Mouse (Mus musculus): Measurements from ENCODE around the gene Otos.

The Otos gene

DNA sequence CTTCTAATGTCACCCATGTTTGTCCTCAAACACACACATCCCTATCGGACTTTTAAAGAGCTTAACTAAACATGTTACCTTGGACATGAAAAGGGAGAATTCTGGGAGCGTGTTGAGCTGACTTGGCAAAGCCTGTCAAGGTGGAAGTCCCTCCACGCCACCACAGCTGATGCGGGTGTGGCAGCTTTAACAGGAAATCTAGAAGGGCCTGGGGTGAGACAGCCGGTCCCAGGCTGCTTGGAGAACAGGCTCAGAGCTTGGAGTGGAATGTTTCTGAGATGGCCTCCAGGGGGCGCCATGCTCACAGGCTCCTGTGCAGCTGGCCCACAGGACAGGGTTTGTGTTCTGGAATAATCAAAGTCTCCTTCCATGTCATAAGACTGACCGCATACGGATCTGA, at the start of gene Otos:
TSS of gene Otos (minus strand) at position 169 of the 400 bp plus-strand sequence.
- in situ Hi-C loops (cut with MseI, MboI), result no loop called here

DNA sequence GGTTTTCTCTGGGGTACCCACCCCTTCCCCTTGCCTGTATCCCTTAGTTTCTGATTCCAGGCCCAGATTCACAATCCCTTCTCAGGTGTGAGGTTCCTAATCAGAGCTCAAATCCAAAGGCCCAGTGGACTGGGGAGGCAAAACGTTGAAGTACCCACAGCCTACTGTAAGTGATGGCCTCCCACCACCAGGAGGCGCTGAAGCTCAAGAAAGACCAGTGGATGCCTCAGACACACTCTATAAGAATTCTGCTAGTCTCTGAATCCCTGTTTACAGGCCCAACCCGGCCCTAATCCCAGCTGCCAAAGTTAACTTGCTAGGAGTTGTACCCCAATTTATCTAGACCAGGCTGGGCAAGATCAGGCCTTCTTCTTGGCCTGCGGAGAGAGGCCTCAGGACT, 48.2 kb upstream of the Otos start:
- in situ Hi-C loops (cut with MseI, MboI), result no loop called here

DNA sequence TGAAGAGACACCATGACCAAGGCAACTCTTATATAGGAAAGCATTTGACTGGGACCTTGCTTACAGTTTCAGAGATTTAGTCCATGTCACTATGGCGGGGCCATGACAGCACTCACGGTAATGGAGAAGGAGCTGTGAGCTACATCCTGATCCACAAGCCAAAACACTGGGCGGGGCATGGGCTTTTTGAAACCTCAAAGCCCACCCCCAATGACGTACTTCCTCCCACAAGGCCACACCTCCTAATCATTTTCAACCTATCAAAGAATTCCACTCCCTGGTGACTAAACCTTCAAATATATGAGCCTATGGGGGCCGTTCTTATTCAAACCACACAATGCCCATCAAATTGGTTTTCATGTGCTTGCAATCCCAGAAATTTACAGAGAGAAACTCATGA, 47.1 kb upstream of the Otos start:
- in situ Hi-C loops (cut with MseI, MboI), result no loop called here

DNA sequence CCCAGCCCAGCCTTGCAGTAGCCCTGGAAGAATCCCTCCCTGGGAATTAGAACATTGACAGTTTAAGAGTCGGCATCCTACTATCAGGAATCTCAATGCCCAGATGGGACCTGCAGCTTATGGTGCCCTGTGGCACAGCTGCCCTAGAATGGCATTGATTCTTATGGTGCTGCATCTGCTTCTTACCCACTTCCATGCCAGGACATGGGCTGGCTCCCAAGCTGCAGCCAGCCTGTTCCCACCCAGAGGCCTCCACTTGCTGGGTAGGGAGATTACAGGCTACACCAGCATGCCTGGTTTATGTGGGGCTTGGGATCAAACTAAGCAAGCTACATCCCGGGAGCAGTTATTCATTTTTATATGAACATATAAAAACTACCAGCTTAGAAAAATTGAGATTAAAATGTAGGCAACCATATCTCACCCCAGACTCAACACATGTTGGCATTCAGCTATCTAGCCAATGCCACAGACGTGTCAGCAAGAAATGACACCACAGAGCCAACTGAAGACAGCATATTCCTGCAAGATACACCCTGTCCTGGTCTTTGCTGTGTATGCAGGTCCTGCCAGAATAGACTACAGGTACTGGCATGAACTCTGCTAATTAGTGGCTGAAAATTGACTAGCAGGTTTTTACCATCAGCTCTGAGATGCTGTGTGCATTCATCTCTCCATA, 42.7 kb upstream of the Otos start:
- in situ Hi-C loops (cut with MseI, MboI), result no loop called here

DNA sequence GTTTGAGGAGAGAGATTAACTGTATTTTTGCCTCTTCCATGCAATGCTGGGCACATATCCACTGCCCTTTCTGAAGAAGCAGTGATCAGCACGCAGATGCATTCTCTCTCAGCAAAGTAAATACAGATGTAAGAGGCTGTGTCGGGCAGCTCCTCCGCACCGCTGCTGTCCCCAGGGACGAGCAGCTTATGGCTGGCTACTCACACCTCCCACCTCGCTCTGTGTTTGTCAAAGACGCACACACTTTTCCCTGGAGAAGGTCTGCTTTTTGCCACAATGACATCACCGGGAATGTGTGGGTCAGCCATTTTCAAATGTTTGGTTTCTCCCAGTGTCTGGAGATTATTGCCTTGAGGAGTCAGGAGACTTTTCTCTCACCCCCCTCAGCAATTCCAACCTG, 38.4 kb upstream of the Otos start:
- in situ Hi-C loops (cut with MseI, MboI), result no loop called here

DNA sequence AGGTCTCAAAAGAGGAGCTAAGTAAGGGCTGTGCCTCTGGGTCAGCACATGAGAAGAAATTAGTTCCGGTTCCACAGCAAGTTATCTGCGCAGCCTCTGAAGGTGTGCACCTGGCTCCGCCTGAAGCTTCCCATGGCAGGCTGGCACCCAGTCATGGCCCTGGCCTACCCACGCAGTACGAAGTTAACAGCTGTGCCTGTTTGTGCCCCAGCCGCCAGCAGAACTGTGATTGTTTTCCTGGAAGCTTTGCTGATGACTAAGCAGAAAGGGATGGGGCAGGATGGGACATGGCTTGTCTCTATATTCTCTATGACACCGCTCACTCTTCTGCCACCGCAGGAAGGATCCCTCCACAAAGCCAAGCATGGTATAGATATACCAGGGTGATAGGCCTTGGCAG, 34.5 kb upstream of the Otos start:
- in situ Hi-C loops (cut with MseI, MboI), result no loop called here

DNA sequence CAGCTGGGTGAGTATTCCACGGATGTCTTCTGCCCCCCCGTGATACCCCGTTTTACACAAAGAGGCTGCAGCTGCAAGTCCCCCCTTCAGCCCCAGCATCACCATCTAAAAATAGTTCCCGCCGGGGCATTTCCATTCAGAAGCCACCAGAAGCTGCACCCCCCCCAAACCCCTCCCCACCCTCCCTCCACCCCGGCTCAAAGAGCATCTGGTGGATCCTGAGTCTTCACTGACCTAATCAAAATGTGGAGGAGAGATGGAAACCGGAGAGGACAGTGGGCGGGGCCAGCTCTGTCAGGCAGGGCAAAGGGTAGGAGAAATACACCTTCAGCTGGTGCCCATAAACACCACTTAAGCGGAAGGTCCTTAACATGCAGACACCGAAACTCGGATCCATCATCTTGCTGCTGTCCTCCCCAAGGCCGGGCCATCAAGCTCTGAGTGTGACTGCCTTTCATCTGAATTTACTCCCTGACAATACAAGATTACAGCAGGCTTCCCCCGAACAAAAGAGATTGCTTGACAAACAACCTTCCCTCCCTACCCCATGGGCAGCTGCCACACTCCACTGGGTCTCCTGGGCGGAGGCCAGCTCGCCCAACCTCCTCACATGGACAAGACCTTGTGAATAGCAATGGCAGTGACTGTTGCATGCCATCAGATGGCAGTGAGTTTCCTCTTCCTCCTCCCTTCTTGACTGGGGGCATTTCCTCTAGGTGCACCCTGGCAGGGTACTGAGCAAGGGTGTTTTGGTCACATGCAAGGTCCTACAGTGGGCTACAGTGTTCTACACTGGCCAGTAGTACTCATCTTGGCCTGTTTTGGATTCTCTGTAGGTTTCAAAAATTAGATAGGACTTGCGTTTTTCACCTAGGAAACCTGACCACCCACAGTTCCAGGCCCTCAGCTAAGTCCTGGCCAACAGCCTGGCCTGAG, 32.3 kb upstream of the Otos start:
- in situ Hi-C loops (cut with MseI, MboI), result no loop called here

DNA sequence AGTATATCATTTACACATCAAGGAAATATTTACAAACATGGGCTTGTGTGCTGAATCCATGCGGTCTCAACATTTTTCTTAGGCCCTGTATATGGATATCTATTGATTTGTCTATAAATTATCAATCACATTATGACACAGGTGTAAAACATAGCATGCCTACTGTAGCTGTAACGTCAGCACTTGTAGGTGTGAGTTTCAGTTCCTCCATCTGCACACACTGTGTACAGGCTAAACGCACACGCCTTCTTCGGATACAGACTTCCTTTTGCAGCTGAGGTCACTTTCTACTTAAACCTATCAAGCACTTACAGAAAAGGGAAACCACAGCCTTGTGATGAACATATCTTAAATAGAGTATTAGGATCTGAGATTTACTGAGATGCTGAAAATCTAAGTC, 30.1 kb upstream of the Otos start:
- in situ Hi-C loops (cut with MseI, MboI), result no loop called here

DNA sequence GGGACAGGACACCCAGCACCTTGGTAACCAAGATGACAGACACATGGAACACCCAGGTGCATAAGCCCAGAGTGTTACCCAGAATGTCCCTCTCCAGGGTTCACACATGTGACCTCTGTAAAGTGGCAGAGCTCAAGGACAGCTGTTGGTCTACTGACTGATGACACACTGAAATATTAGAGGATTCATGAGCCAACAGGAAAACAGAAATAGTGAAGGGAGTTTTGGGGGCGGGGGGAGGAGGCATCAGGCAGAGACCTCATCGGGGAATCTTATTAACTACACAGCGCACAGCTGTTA, 28.0 kb upstream of the Otos start:
- in situ Hi-C loops (cut with MseI, MboI), result no loop called here

DNA sequence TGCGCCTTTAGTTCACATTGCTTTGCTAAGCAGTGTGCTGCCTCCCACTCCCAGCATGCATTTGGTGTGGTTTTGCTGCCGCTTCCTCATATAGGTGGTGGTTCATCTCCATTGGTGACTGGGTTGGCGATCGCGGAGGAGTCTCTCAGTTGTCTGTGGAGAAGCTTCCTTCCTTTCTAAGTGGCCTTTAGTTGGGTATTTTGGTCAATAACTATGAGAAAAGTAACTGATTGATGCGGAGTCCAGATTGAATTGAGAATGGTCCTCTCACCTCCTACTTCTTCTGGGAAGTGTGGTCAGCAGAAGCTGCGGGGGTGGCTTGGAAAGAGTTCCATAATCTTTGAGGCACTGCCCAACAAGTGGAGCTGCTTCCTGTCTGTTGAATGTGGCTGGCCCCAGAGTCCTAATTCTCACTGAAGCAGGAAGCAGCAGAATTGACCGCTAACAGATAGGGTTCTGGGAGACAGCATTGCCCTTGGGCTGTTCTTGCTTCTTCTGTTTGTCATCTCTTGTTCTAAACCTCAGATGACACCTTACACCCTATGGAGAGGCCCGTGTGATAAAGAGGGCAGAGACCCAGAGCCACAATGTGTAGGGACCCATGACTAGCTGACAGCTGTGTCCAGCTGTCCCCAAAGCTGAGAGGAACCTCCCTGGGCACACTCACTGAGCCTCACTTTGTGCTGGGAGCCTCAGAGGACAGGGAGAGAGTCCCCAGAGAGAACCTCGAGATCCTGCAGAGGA, 27.5 kb upstream of the Otos start:
- in situ Hi-C loops (cut with MseI, MboI), result no loop called here

DNA sequence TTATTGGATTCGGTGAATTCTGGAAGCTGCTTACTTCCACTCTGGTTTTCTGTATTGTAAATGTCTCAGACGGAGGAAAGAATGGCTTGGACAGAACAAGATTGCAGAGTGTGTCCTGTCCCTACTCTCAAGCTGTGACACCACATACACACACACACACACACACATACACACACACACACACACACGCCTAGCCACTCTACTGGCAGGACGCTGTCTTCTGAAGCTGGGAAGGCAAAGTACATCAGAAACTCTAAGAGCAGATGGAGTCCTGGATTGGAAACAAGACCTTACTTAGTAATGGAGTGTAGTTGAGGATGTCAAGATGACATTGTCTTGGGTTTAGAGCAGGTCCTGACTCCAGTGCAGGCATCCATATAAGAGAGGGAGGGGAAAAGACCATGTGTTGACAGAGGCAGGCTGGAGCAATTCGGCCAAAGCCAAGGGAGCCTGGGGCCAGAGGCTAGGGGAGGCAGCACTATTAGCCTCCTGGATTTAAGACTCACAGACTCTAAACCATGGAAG, 24.7 kb upstream of the Otos start:
- in situ Hi-C loops (cut with MseI, MboI), result no loop called here

DNA sequence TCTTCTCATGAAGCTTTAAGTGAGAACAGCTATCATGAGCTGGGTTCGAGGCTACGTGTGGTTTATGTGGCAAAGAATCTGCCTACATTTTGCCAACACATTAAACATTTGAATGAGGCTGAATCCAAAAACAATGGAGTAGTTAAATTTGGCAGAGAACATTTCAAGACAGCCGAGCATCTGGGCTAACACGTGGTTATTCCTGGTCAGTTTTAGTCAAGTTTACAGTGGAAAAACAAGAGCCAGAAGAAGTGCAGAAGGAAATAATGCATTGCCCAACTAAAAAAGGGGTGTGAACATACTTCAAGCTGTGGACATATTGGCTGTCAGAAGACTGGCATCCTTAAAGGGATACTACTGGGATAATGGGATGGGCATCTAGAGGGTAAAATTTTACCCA, 22.7 kb upstream of the Otos start:
- in situ Hi-C loops (cut with MseI, MboI), result no loop called here

DNA sequence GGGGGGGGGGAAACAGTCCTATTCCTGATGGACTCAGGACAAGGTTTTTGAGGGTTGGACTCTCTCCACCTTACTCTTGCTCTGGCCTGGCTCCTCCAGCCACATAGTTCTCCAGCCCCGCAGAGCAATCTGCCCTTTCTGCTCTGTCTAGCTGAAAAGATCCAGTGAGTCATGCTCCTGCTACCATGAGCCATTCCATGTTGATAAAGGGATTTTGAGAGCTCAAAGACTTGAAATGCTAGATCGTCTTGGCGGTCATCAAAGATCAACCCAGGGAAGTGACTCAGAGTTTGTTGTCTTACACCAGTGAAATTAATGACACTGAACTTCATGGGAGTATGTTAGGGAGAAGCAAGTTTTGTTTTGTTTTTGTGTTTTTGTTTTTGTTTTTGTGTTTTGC, 20.8 kb upstream of the Otos start:
- in situ Hi-C loops (cut with MseI, MboI), result no loop called here

DNA sequence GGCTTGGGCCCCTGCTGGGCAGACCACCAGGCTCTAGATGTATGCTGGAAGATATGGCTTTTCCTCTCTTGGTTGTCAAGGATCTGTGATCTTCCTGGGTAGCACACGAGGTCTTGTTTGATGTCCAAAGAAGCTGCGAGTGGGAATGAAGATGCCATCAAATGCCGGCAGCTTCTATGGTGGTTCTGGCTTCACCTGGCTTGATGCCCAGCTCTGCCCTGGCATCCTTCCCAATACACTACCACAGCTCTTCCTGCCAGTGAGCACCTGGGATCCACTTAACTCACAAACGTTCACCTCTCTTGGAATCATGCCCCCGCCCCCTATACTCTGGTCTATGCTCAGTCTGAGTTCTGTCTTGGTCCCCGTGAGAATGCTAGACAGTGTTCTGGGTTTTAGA, 18.5 kb upstream of the Otos start:
- in situ Hi-C loops (cut with MseI, MboI), result no loop called here

DNA sequence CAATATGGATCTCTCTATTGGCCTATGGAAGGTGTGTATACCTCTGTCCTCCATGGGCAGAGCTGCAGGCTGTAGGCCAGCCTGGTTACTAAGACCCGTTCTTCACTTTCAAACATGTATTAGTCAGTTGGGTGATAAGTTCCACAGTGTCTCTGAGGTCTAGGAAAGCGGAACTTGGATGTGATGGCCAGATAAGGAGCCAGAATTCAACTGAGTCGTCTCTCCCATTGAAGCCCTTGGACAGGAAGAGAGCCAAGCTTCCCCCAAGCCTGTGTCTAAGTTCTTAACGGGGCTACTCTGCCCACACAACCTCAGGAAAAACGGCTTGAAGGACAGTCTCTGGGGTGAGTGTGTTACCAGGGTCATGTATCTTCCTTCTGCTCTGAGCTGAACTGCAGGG, 10.8 kb upstream of the Otos start:
- in situ Hi-C loops (cut with MseI, MboI), result no loop called here

DNA sequence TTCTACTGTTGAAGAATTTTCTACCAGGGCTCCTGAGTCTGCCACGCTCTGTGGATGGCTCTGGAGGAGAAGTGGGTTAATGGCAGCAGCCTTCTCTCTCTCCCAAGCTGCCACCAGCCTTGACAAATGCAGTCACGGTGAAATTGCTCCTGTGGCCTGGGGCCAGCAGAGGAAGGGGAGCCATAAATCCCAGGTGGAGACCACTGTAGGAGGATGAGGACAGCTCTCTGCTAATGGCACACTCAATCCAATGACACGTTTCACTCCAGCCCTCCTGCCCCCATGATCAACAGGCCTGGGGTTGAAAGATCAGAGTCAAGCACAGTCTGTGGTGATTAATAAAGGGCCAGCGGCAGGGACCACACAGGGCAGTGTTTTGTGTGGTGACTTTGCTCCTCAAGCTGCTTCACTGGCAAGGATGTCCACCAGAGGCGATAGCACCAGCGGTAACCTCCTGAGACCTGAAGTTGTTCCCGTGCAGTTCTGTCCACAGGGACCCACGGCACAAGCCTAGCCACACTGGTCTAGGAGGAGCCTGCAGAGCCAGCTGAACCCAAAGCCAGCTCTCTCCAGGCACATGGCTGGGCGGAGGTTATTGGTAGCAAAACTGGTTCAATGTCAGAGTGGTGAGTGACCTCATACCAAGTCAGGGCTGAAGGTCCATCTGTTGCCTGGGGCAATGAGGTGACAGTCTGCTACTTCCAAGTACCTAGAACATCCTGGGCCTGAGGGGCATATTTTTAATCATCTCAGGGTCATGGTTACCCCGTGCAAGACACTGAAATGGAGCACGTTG, 8.6 kb upstream of the Otos start:
- in situ Hi-C loops (cut with MseI, MboI), result no loop called here

DNA sequence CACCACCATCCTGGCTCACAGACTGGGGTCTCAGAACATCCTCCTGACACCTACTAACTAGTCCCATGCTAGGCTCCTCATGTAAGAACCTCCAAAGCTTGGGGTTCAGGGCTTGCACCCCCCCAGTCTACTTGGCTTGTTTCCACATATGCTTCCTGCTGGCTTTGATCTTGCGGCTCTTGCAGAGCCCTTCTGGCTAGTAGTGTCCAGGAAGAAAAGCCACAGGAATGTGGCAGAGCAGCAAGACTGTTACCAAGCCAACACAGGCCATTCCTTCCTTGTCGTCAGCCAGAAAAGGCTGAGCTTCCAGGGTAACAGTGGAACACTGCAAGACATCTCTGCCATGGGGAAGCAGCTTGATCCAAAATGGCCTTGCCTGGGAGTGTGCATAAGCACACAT, 6.0 kb upstream of the Otos start:
- in situ Hi-C loops (cut with MseI, MboI), result no loop called here

DNA sequence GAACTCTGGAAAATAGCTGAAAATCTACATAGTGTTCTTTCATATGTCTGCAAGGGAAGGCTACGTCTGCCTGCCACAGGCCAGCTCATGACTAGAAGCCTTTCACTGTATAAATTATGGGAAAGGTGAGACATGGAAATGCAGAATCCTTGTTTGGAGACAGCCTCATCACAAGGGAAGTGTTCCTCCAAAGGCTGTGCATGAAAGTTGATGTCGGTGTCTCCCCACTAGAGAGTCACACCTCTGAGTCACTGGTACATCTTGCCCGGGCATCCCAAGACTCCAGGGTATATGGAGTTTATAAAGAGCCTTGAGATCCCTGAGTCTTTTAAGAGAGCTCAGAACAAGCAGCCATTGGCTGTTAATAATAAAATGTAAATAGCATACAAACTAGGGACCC, 4.5 kb upstream of the Otos start:
- in situ Hi-C loops (cut with MseI, MboI), result no loop called here

DNA sequence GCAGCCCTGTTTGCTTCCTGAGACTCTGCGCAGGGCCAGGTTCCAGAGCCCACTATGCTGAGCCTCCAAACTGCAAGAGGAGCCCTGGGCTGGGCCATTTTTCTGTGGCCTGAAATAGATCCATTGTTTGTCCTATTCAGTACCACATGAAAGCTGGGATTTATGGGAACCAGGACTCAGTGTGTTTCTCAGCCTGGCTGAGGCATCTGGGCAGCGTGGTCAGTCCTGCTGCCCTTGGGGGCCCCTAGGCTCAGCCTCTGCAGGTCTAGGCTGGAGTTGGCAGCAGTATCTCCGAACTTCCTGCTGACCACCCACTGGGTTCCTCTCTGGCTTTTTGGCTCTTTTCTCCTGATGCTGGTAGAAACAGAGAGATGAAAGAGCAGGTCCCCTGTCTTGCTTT, 2.8 kb upstream of the Otos start:
- in situ Hi-C loops (cut with MseI, MboI), result no loop called here

DNA sequence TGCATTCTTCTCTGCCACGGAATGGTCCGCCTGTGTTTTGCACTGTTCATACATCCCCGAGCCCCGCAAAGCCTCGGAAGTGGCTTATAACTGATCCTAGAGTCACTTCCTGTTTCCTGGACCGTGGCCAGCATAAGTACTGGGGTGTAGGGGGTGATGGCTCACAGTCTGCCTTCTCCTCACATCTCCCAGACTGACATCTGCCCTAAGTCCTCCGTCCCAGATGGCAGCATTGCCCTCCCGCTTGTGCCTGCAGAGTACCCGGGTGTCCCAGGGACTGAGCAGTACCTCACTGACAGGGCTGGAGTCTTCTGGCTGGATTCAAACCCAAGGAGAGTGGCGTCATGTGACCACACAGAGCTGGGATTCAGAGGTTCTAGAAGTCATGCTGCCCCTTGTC, 444 bp downstream of the Otos start:
- in situ Hi-C loops (cut with MseI, MboI), result no loop called here

DNA sequence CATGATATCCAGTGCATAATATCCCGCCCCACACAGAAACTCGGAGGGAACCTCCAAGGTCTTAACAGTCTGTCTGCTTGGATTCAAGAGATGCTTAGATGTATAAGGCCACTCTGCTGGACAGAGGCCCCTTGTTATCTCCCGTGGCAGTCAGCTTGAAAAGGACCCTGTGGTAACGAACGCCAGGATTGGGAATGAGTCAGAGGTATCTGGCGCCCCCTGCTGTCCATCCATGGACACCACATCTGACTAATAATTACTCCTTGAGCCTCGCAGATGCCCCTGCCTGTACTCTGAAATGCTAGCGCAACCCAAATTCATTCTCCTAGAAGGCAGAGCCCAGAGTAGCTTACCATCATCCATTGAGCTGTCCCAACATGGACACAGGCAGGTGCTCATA, 889 bp downstream of the Otos start:
- in situ Hi-C loops (cut with MseI, MboI), result no loop called here

DNA sequence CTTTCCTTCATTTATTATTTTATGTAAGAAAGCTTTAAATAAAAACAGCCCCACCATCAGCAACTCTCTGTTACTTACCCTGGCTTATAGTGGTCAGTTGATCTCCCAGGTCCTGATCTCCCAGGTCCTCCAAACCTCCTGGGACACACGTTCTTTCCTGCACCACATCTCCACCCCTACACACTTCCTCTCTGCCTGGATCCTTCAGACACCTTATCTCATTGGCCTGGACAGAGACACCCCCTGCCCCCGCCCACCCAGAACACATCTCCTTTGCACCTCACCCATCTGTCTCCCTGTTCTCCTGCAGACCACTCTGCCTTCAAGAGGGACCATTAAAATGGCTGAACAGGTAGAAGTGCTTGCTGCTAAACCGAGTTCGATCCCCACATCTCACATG, 1.6 kb downstream of the Otos start:
- in situ Hi-C loops (cut with MseI, MboI), result no loop called here

All from mouse trophoblast stem cell (cell line).